Mouse (Mus musculus): ENCODE measurements around the gene C2cd2. TPM values are rescaled to one million over a fixed set of nuclear protein-coding genes. Genes with fewer than 3 reads are reported as not detected.
"Not testable (repeated sequence)": the region's sequence is repeated elsewhere in the genome, so short reads cannot be mapped to it uniquely, and the experiment has no call there.

The C2cd2 gene
- 13.0 and 14.5 TPM in 2 replicates for polyA plus RNA-seq (2016; fragmentation: Nextera tagmentation; extraction: Ambion mirVana)

GRCm38 (mm10) chr16:97962151-97962948 is at the start of gene C2cd2, which contains the start of gene Zbtb21:
C2cd2 (minus strand) TSS chr16:97962598.
Zbtb21 (minus strand) TSS chr16:97962622.
- H3K4me3 ChIP-seq (replicated peaks): peak within 1 kb of the TSS; percentile 84
- no peaks in the 10 kb centered on the region for H3K27me3 ChIP-seq
- peak; percentile 99 for ATAC-seq (ENCODE audit: low FRiP score)
- peak within 1 kb of the TSS; percentile 93 for H3K27ac ChIP-seq
- peaks cover 11% of the 10 kb centered on the region; the same call in 1 of the 2 replicates for H3K4me1 ChIP-seq
- H3K9ac ChIP-seq: peak within 1 kb of the TSS; percentile 92
- H3K36me3 ChIP-seq (replicated peaks): no peaks in the 10 kb centered on the region
- under 1% methylated on average over 78 of the region's 78 CpGs for WGBS
- peak within 1 kb of the TSS; percentile 74 for H3K4me2 ChIP-seq
- H3K9me3 ChIP-seq: no peaks in the 10 kb centered on the region

DNA sequence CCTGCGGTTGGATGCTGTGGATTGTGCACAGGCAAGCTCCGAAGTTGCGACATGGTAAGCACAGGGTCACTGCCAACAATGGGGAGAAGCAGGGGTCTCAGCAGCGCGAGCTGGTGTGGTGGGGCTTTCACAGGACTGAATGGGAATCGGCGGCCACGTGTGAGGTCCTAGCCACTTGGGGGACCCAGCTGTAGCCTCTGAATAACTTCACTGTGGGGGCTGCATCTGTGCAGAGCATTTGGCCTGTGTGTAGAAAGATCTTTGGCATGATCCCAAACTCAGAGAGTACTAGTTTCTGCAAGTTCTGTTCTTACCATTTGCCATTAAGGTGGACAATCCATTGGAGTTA is 35.0 kb upstream of the C2cd2 start:
- not testable (repeated sequence) for H3K27ac ChIP-seq; H3K27me3 ChIP-seq; ATAC-seq (ENCODE audit: low FRiP score); H3K36me3 ChIP-seq (replicated peaks)
- WGBS: 0% methylated on average over 8 of the region's 8 CpGs
- Histone ChIP-seq H3K4me1 (peaks cover 13% of the 10 kb centered on the region), H3K9ac (peak overlapping the region; percentile 54), H3K4me3 (replicated peaks) (peak overlapping the region; percentile 57), H3K4me2 (peak overlapping the region; percentile 81), H3K9me3 (peaks cover 14% of the 10 kb centered on the region; the same call in 1 of the 2 replicates)

GRCm38 (mm10) chr16:97996616-97997382 is 34.4 kb upstream of the C2cd2 start, which contains the start of gene B230307C23Rik:
B230307C23Rik (plus strand) TSS chr16:97997315.
- H3K9ac ChIP-seq: peak within 1 kb of the TSS; percentile 54
- H3K27ac ChIP-seq: 0 out of 2 replicates have a peak within 1 kb of the TSS, but pooled peaks have one; percentile 31
- peak; percentile 99 for ATAC-seq (ENCODE audit: low FRiP score)
- H3K4me2 ChIP-seq: peak within 1 kb of the TSS; percentile 81
- H3K36me3 ChIP-seq (replicated peaks): no peaks in the 10 kb centered on the region
- peaks cover 13% of the 10 kb centered on the region for H3K4me1 ChIP-seq
- 2% methylated on average over 22 of the region's 22 CpGs for WGBS
- peaks cover 9% of the 10 kb centered on the region; the same call in 1 of the 2 replicates for H3K9me3 ChIP-seq
- H3K27me3 ChIP-seq: peaks cover 3% of the 10 kb centered on the region; the same call in 1 of the 2 replicates
- peak within 1 kb of the TSS; percentile 57 for H3K4me3 ChIP-seq (replicated peaks)

- Histone ChIP-seq H3K4me2 (peak overlapping the region; percentile 81), H3K4me3 (replicated peaks) (peak overlapping the region; percentile 57), H3K9me3 (peaks cover 9% of the 10 kb centered on the region; the same call in 1 of the 2 replicates), H3K4me1 (peaks cover 13% of the 10 kb centered on the region), H3K27ac (no peak overlapping the region), H3K36me3 (replicated peaks) (no peaks in the 10 kb centered on the region), H3K27me3 (peaks cover 3% of the 10 kb centered on the region; the same call in 1 of the 2 replicates), H3K9ac (peak overlapping the region; percentile 54; the same call in 1 of the 2 replicates)
- WGBS: 14% methylated on average over 1 of the region's 1 CpGs
- no peak for ATAC-seq (ENCODE audit: low FRiP score)
Measured at GRCm38 (mm10) chr16:97995849-97996615, 33.6 kb upstream of the C2cd2 start.

- H3K4me3 ChIP-seq (replicated peaks); H3K4me1 ChIP-seq; H3K36me3 ChIP-seq (replicated peaks); H3K4me2 ChIP-seq; H3K27ac ChIP-seq; H3K27me3 ChIP-seq; H3K9ac ChIP-seq; ATAC-seq (ENCODE audit: low FRiP score); H3K9me3 ChIP-seq: not testable (repeated sequence)
- WGBS: 89% methylated on average over 3 of the region's 3 CpGs
Measured at GRCm38 (mm10) chr16:97992477-97992876, 30.1 kb upstream of the C2cd2 start.

DNA sequence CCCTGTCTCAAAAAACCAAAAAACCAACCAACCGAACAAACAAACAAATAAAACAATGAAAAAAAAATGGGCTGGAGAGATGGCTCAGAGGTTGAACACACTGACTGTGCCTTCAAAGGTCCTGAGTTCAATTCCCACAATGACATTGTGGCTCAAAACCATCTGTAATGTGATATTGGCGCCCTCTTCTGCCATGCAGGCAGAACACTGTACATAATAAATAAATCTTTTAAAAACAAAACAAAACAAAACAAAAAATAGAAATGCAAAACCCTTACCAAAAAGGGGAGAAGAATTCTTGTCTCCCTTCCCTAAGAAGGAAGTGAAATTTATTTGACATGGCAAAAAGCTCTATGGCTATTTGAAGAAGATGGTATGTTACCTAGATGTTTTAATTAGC is 29.1 kb upstream of the C2cd2 start:
- no peak overlapping the region for H3K4me3 ChIP-seq (replicated peaks)
- WGBS: 74% methylated on average over 2 of the region's 2 CpGs

DNA sequence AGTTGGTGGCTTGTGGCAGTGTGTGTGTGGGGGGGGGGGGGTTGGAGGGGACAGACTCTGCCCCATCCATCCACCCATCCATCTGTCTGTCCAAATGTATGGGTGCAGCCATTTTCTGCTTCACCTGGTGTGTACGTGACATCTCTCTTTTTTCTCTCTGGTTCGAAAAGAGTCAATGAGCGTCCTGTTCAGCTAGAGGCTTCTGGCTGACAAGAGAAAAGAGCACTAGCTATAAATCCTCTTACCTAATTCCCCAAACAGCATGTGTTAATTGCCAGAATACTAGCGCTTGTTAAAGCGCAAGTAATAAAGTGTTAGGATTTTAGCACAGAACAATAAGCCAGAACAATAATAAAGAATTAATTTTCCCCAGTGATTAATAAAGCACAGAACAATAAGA is 22.2 kb upstream of the C2cd2 start:
- no peaks in the 10 kb centered on the region for H3K4me1 ChIP-seq
- no peak overlapping the region for H3K9ac ChIP-seq
- no peak overlapping the region for H3K27ac ChIP-seq
- H3K4me3 ChIP-seq (replicated peaks): no peak overlapping the region
- ATAC-seq (ENCODE audit: low FRiP score): no peak
- H3K9me3 ChIP-seq: no peaks in the 10 kb centered on the region
- WGBS: 37% methylated on average over 5 of the region's 5 CpGs
- H3K27me3 ChIP-seq: no peaks in the 10 kb centered on the region
- H3K4me2 ChIP-seq: no peak overlapping the region
- no peaks in the 10 kb centered on the region for H3K36me3 ChIP-seq (replicated peaks)

More for the DNA sequence above, 29.1 kb upstream of the C2cd2 start:
- H3K9ac ChIP-seq: no peak overlapping the region
- H3K4me2 ChIP-seq: no peak overlapping the region
- H3K36me3 ChIP-seq (replicated peaks): no peaks in the 10 kb centered on the region
- H3K27me3 ChIP-seq: peaks cover 3% of the 10 kb centered on the region; the same call in 1 of the 2 replicates
- ATAC-seq (ENCODE audit: low FRiP score): no peak
- no peaks in the 10 kb centered on the region for H3K9me3 ChIP-seq
- H3K27ac ChIP-seq: no peak overlapping the region
- peaks cover 4% of the 10 kb centered on the region for H3K4me1 ChIP-seq

GRCm38 (mm10) chr16:97981362-97981761 is 19.0 kb upstream of the C2cd2 start:
- no peak for ATAC-seq (ENCODE audit: low FRiP score)

DNA sequence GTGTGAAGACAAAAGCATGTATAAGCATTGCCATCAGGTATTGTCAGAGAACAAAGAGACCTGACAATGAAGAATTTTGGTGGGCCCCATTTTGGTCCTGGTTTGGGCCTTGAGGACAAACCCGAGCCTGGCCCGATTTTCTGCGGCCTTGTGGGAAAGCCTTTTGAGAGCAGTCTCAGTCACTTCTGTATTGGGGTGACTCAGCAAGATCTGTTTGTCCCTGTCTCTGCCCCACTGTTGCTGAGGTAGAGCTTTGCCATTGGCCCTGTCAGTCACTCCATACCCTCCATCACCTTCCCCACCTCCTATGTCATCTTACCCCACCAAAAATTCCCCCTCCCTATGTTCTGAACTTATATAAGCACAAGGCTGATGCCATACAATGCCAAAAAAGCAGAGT is 15.3 kb upstream of the C2cd2 start:
- Histone ChIP-seq H3K4me1 (no peaks in the 10 kb centered on the region), H3K4me2 (no peak overlapping the region), H3K4me3 (replicated peaks) (no peak overlapping the region), H3K27ac (no peak overlapping the region), H3K9ac (no peak overlapping the region), H3K27me3 (no peaks in the 10 kb centered on the region), H3K36me3 (replicated peaks) (no peaks in the 10 kb centered on the region), H3K9me3 (no peaks in the 10 kb centered on the region)
- 82% methylated on average over 3 of the region's 3 CpGs for WGBS
- no peak for ATAC-seq (ENCODE audit: low FRiP score)

More at GRCm38 (mm10) chr16:97981362-97981761, 19.0 kb upstream of the C2cd2 start:
- Histone ChIP-seq H3K36me3 (replicated peaks) (no peaks in the 10 kb centered on the region), H3K27me3 (no peaks in the 10 kb centered on the region), H3K4me2 (no peak overlapping the region), H3K4me3 (replicated peaks) (no peak overlapping the region), H3K27ac (no peak overlapping the region), H3K9me3 (no peaks in the 10 kb centered on the region), H3K9ac (no peak overlapping the region), H3K4me1 (no peaks in the 10 kb centered on the region)
- WGBS: 81% methylated on average over 1 of the region's 1 CpGs

GRCm38 (mm10) chr16:97977277-97977676 is 14.9 kb upstream of the C2cd2 start:
- Histone ChIP-seq H3K4me2 (no peak overlapping the region), H3K9me3 (no peaks in the 10 kb centered on the region), H3K4me3 (replicated peaks) (no peak overlapping the region), H3K27ac (no peak overlapping the region), H3K4me1 (no peaks in the 10 kb centered on the region), H3K27me3 (no peaks in the 10 kb centered on the region), H3K36me3 (replicated peaks) (no peaks in the 10 kb centered on the region), H3K9ac (no peak overlapping the region)
- WGBS: 52% methylated on average over 1 of the region's 1 CpGs
- ATAC-seq (ENCODE audit: low FRiP score): no peak

- H3K4me2 ChIP-seq: no peak overlapping the region
- no peak overlapping the region for H3K4me3 ChIP-seq (replicated peaks)
- no peak overlapping the region for H3K9ac ChIP-seq
- H3K4me1 ChIP-seq: peaks cover 11% of the 10 kb centered on the region; the same call in 1 of the 2 replicates
- ATAC-seq (ENCODE audit: low FRiP score): no peak
- no peaks in the 10 kb centered on the region for H3K27me3 ChIP-seq
- no peaks in the 10 kb centered on the region for H3K9me3 ChIP-seq
- 91% methylated on average over 3 of the region's 3 CpGs for WGBS
- no peak overlapping the region for H3K27ac ChIP-seq
- H3K36me3 ChIP-seq (replicated peaks): no peaks in the 10 kb centered on the region
Measured at GRCm38 (mm10) chr16:97963956-97964540, 1.6 kb upstream of the C2cd2 start.
